Mouse (Mus musculus): ENCODE measurements around the gene 6430628N08Rik.

6430628N08Rik gene

GRCm38 (mm10) chr4:115939295-115940102, 49.0 kb downstream of the 6430628N08Rik start, which contains the start of gene Dmbx1:
TSS of gene Dmbx1 (minus strand) at chr4:115939926.
- no peak for DNase-seq (ENCODE audit: low read depth, low spot score)

DNA sequence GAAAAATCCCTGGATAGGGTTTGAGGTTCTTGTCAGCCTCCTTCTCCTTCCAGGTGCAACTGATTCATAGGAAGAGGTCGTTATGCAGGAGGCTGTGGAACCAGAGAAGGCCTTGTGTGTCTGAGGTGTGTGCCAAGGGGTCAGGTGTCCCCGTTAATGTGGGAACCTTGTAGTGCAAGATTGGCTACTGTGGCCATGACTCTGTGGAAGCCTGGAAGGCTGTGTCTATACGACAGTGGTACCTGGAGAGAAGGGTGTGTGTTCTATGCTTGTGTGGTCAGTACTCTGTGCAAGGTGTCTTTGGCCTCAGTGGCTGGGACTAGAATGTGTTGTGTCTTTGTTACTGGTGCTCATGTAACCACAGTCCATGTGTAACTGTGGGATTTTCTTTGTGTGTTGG, 50.2 kb downstream of the 6430628N08Rik start:
- DNase-seq (ENCODE audit: low read depth, low spot score) = no peak

- no peak for DNase-seq (ENCODE audit: low read depth, low spot score)
Measured at GRCm38 (mm10) chr4:115941242-115941820, 50.9 kb downstream of the 6430628N08Rik start.

DNA sequence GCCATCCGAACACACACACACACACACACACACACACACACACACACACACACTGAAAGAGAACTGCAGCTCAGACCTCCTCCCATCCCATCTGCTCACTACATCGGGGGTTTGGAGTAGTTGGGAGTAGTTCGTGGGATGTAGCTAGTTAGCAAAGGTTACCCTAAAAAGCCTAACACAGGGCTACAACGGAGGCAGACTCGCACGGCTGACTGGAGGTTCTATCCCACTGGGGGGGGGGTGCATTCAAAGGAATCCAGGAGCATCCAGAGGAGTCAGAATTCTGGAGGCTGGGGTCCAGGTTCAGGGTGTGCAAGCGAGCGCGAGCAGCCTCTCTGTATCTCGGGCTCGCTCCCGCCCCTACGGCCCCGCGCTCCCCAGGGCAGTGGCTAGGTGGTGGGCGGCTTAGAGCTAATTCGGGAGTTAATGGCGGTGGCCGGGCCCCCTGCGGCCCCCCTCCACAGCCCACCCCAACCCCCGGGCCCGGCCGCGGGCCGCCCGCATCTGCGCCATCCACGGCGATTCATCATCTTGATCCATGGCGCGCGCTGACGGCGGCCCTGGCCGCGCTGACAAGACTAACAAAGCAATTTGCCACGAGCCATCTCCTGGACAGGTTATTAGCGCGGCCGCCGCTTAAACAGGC, 53.3 kb downstream of the 6430628N08Rik start:
- no peak for DNase-seq (ENCODE audit: low read depth, low spot score)

Data from mesoderm, embryonic 11.5 days (tissue).